Mouse (Mus musculus): ENCODE data around the gene Tulp2. TPM values are rescaled to one million over a fixed set of nuclear protein-coding genes. Genes with fewer than 3 reads are reported as not detected.

Gene Tulp2
- total RNA-seq (2012; rRNA removed), result 0.56 and 1.1 TPM in 2 replicates
- 1 to 10 TPM in 1 of 2 experiments, not detected in 1; 1.2 TPM for polyA plus RNA-seq (2012; ENCODE audit: insufficient read depth in 1 of 2, insufficient read length in 2 of 2, low read depth in 1 of 2, low replicate concordance in 2 of 2, missing spikeins in 1 of 2)

DNA sequence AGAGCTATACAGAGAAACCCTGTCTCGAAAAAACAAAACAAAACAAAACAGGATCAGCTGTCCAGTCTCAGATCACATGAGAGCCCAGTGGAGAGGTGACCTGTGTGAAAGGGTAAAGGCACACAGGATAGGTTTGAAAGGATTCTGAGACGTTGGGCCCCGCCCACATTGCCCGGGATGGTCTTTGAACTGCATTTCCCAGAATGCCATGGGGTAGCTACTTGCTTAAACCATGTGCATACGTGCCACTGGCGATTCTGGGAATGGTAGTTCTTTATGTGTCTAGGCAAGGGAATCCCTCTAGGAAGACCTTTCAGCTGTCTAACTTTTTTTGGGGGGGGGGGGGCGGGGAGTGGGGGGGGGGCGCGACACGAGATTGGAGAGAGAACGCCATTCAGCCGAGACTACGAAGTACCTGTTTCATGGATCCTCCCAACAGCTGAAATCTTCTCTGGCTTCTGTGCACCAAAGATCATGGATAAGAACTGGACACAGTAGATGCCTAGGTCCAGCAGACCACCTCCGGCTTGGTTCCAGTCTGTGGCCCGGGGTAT is at the start of gene Tulp2:
TSS of gene Tulp2 (plus strand) at position 504 of the 554 bp plus-strand sequence.
- peaks cover 2 to 18% of the 10 kb centered on the region in 2 experiments; a peak in 3 of 4 replicates for H3K4me1 ChIP-seq (ENCODE audit: control insufficient read depth in 1 of 2, insufficient read depth in 2 of 2, low read length in 2 of 2)
- H3K4me3 ChIP-seq (ENCODE audit: control insufficient read depth in 1 of 2, insufficient read depth in 1 of 2, low read depth in 2 of 2, low read length in 2 of 2), result peak within 1 kb of the TSS in 1 of 2 experiments; percentile 7; a peak in 1 of 4 replicates
- no peak for TF ChIP-seq CTCF (IDR thresholded peaks at IDR 0.05 in 2 of 3, conservative IDR thresholded peaks at IDR 0.05 in 1 of 3; ENCODE audit: control insufficient read depth in 1 of 3, insufficient read depth in 1 of 3, low read depth in 2 of 3, low read length in 3 of 3, poor library complexity in 1 of 3, severe bottlenecking in 1 of 3)
- TF ChIP-seq USF1 (IDR thresholded peaks at IDR 0.05; ENCODE audit: low read depth, low read length), result no peak
- peak; percentile 93 for TF ChIP-seq HCFC1 (IDR thresholded peaks at IDR 0.05; ENCODE audit: low read depth, low read length)
- H3K27me3 ChIP-seq (ENCODE audit: control insufficient read depth in 1 of 2, insufficient read depth in 2 of 2, low read length in 2 of 2), result no peaks in the 10 kb centered on the region
- DNase-seq (ENCODE audit: low read depth, low spot score), result peak; percentile 90
- no peak within 1 kb of the TSS for H3K9ac ChIP-seq (ENCODE audit: control insufficient read depth, low read depth, low read length, poor library complexity, severe bottlenecking)
- H3K27ac ChIP-seq (ENCODE audit: control insufficient read depth, low read depth, low read length), result peak within 1 kb of the TSS; percentile 5; the same call in 1 of the 2 replicates
- H3K79me2 ChIP-seq (ENCODE audit: control insufficient read depth, insufficient read depth, low read length, poor library complexity), result no peaks in the 10 kb centered on the region
- no peaks in the 10 kb centered on the region for H3K9me3 ChIP-seq (replicated peaks; ENCODE audit: insufficient read depth, low read length)
- peaks cover 0 to 12% of the 10 kb centered on the region in 2 experiments; a peak in 2 of 4 replicates for H3K36me3 ChIP-seq (ENCODE audit: control insufficient read depth in 1 of 2, insufficient read depth in 2 of 2, low read length in 2 of 2)

DNA sequence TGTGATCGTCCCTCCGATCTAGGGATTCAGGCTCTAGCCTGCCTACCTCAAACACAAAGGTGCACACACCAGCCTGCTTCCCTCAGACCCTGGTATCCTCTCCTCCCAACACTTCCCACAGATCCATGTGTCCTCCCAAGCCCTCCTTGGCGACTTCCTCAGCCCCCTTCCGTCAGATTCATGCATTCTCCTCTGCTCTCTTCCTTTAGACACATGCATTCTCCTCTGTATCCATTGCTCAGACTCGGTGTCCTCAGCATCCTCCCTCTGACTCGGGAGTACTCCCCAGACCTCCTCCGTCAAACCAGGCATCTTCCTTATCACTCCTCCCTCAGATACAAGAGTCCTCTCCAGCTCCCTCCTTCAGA is 47.9 kb upstream of the Tulp2 start:
- H3K9ac ChIP-seq (ENCODE audit: control insufficient read depth, low read depth, low read length, poor library complexity, severe bottlenecking), result peak overlapping the region; percentile 97
- H3K27ac ChIP-seq (ENCODE audit: control insufficient read depth, low read depth, low read length), result peak overlapping the region; percentile 90
- peaks cover 0 to 9% of the 10 kb centered on the region in 2 experiments; a peak in 3 of 4 replicates for H3K4me1 ChIP-seq (ENCODE audit: control insufficient read depth in 1 of 2, insufficient read depth in 2 of 2, low read length in 2 of 2)
- DNase-seq (ENCODE audit: low read depth, low spot score), result no peak
- no peaks in the 10 kb centered on the region for H3K9me3 ChIP-seq (replicated peaks; ENCODE audit: insufficient read depth, low read length)
- peaks cover 8% of the 10 kb centered on the region in 2 experiments; a peak in 3 of 4 replicates for H3K36me3 ChIP-seq (ENCODE audit: control insufficient read depth in 1 of 2, insufficient read depth in 2 of 2, low read length in 2 of 2)
- no peak for TF ChIP-seq GABPA (IDR thresholded peaks at IDR 0.05; ENCODE audit: low read depth, low read length)
- 0 out of 2 replicates have a peak, but pooled peaks have one; percentile 14 for TF ChIP-seq CHD1 (IDR thresholded peaks at IDR 0.05; ENCODE audit: low read depth, low read length)
- peak overlapping the region; percentile 90 to 97 for H3K4me3 ChIP-seq (ENCODE audit: control insufficient read depth in 1 of 2, insufficient read depth in 1 of 2, low read depth in 2 of 2, low read length in 2 of 2)
- no peaks in the 10 kb centered on the region for H3K27me3 ChIP-seq (ENCODE audit: control insufficient read depth in 1 of 2, insufficient read depth in 2 of 2, low read length in 2 of 2)
- H3K79me2 ChIP-seq (ENCODE audit: control insufficient read depth, insufficient read depth, low read length, poor library complexity), result peaks cover 55% of the 10 kb centered on the region

DNA sequence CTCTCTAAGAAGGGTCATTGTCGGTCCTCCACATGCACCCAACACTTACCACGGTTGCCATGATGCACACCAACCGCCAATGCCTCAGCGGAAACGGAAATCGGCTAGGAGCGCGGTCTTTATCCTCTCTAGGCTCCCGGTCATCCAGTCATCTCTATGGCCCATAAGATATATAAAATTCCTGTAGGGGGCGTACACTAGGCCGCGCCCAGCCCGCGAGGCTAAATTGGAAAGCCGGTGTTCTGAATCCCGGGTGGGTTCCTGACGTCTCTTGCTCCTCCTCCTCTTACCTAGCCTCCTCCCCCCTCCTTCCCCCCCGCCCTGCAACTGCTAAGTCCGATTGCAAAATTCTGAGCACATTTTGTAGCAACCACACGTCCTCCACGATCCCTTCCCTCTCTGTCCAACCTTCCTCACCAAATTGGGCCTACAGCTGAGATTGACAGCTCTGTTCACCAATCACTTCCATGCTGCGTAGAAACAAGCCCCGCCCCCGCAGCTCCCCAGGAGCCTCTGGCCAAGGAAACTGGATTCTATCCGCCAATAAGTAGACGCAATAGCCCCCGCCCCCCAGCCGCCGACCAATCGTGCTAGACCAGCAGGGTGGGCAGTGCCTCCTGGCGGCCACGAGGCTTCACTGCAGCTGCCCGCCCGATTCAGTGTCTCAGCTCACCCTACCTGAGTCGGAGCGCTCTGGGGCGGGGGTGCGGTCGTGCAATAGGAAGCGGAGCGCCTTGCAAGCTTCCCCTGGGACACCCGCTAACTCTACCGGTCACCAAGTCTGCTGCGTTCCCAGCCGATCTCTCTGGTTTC is 47.3 kb upstream of the Tulp2 start, which contains the start of gene Gys1:
TSS of gene Gys1 (plus strand) at position 642 of the 813 bp plus-strand sequence.
- Histone ChIP-seq H3K27ac (ENCODE audit: control insufficient read depth, low read depth, low read length) (peak within 1 kb of the TSS; percentile 90), H3K4me3 (ENCODE audit: control insufficient read depth in 1 of 2, insufficient read depth in 1 of 2, low read depth in 2 of 2, low read length in 2 of 2) (peak within 1 kb of the TSS; percentile 90 to 97), H3K9ac (ENCODE audit: control insufficient read depth, low read depth, low read length, poor library complexity, severe bottlenecking) (peak within 1 kb of the TSS; percentile 97), H3K79me2 (ENCODE audit: control insufficient read depth, insufficient read depth, low read length, poor library complexity) (peaks cover 50% of the 10 kb centered on the region), H3K27me3 (ENCODE audit: control insufficient read depth in 1 of 2, insufficient read depth in 2 of 2, low read length in 2 of 2) (no peaks in the 10 kb centered on the region), H3K36me3 (ENCODE audit: control insufficient read depth in 1 of 2, insufficient read depth in 2 of 2, low read length in 2 of 2) (peaks cover 8% of the 10 kb centered on the region in 2 experiments; a peak in 3 of 4 replicates), H3K4me1 (ENCODE audit: control insufficient read depth in 1 of 2, insufficient read depth in 2 of 2, low read length in 2 of 2) (peaks cover 0 to 9% of the 10 kb centered on the region in 2 experiments; a peak in 3 of 4 replicates), H3K9me3 (replicated peaks; ENCODE audit: insufficient read depth, low read length) (no peaks in the 10 kb centered on the region)
- DNase-seq (ENCODE audit: low read depth, low spot score), result peak; percentile 100
- TF ChIP-seq RAD21 (IDR thresholded peaks at IDR 0.05; ENCODE audit: low read depth, low read length), result peak; percentile 4
- 0 out of 2 replicates have a peak, but pooled peaks have one; percentile 9 for TF ChIP-seq ZC3H11A (IDR thresholded peaks at IDR 0.05; ENCODE audit: low read depth, low read length)
- no peak for TF ChIP-seq TAL1 (IDR thresholded peaks at IDR 0.05; ENCODE audit: low read length)
- peak; percentile 75 to 97 (median 93) for TF ChIP-seq CTCF (IDR thresholded peaks at IDR 0.05 in 2 of 3, conservative IDR thresholded peaks at IDR 0.05 in 1 of 3; ENCODE audit: control insufficient read depth in 1 of 3, insufficient read depth in 1 of 3, low read depth in 2 of 3, low read length in 3 of 3, poor library complexity in 1 of 3, severe bottlenecking in 1 of 3)
- 0 out of 2 replicates have a peak, but pooled peaks have one; percentile 65 for TF ChIP-seq UBTF (IDR thresholded peaks at IDR 0.05; ENCODE audit: borderline replicate concordance, insufficient read depth, low read depth, low read length)
- peak; percentile 62 to 79; a peak in 3 of 4 replicates for TF ChIP-seq POLR2A (IDR thresholded peaks at IDR 0.05; ENCODE audit: control insufficient read depth in 1 of 2, insufficient read depth in 1 of 2, low read depth in 1 of 2, low read length in 2 of 2, poor library complexity in 1 of 2)
- no peak for TF ChIP-seq MEF2A (IDR thresholded peaks at IDR 0.05; ENCODE audit: extremely low read depth, insufficient replicate concordance, low read depth, low read length, poor library complexity, severe bottlenecking)
- 0 out of 2 replicates have a peak, but pooled peaks have one; percentile 3 for TF ChIP-seq GATA1 (IDR thresholded peaks at IDR 0.05; ENCODE audit: low read depth, low read length)
- TF ChIP-seq CHD2 (IDR thresholded peaks at IDR 0.05; ENCODE audit: low read length), result peak; percentile 87
- peak; percentile 98 for TF ChIP-seq SIN3A (IDR thresholded peaks at IDR 0.05; ENCODE audit: low read length)
- peak; percentile 82 for TF ChIP-seq MAZ (IDR thresholded peaks at IDR 0.05; ENCODE audit: low read depth, low read length)
- peak; percentile 42 for TF ChIP-seq ELF1 (IDR thresholded peaks at IDR 0.05; ENCODE audit: low read depth, low read length)
- TF ChIP-seq POLR2AphosphoS2 (IDR thresholded peaks at IDR 0.05; ENCODE audit: low read length), result peak; percentile 82
- peak; percentile 51 for TF ChIP-seq SMC3 (IDR thresholded peaks at IDR 0.05; ENCODE audit: low read depth, low read length)
- no peak for TF ChIP-seq JUND (IDR thresholded peaks at IDR 0.05; ENCODE audit: low read depth, low read length)
- peak; percentile 92 for TF ChIP-seq HCFC1 (IDR thresholded peaks at IDR 0.05; ENCODE audit: low read depth, low read length)
- TF ChIP-seq MXI1 (IDR thresholded peaks at IDR 0.05; ENCODE audit: low read depth, low read length), result peak; percentile 96
- no peak for TF ChIP-seq E2F4 (IDR thresholded peaks at IDR 0.05; ENCODE audit: borderline replicate concordance, low read depth, low read length)

Data from MEL (cell line).